Mouse (Mus musculus) lung, postnatal 36 days (tissue): ENCODE measurements around the gene Psmb2.

Experiments used
- DNase-seq: peaks from one replicate; pipeline ENCODE4 v3.0.0; 2022; ENCODE audit warnings: mixed read lengths

Psmb2 gene

GRCm38 (mm10) chr4:126732531-126733380, 55.3 kb downstream of the Psmb2 start:
- DNase-seq, result no peak

DNA sequence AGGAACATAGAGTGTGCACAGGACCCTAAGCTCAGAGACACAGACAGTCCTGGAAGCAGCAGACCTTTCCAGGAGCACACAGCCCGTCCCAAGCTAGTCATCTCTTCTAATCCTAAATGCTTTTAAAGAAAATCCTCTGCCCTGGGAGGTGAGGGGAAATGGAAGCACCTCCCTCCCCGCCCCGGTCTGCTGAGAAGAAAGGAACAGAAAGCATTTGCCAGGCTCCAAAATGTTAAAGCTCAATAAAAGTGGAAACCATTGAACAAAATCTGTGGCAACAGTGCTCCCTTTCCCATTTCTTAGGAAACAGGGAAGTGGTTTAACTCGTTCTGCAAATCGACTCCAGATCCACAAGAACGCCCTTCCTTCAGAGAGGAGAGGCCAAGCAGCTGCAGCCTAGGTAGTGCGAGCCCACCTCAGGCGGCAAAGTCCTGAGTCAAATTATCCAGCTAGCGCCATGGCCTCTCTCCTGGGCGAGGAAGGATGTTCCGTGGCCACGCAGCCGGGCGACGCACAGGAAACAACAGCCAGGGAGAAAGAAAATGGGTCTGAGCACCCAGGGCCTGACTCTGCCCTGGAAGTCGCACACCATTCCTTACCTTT, 56.7 kb downstream of the Psmb2 start:
- DNase-seq, result no peak

GRCm38 (mm10) chr4:126734700-126735381, 57.4 kb downstream of the Psmb2 start:
- DNase-seq, result no peak

DNA sequence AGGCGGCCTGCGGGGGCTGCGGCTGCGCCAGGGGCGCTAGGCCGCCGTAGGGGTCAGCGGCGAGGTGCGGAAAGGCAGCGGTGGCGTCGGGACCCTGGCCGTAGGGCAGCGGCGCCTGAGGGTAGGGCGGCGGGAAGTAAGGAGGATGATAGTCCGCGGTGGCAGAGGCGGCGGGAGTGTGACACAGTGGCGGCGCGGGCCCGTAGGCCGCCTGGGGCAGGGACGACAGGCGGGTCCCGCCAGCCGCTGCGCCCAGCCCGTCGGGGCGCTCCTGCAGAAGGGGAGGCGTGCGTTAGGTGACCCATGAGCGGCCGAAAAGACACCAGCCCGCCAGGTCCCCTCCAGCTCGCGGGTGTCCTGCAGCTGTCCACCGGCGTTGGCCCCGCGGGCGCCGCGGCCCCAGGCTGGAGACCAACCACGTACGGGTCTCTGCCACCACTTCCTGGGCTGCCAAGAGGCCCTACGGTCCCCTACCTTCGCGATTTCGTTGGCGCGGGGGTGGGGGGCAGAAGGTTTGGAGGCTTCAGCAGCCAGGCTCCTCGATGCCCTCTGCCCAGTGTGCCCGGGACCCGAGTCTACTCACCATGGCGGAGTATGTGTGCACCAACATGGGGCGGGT, 58.1 kb downstream of the Psmb2 start:
- DNase-seq, result no peak

GRCm38 (mm10) chr4:126736001-126736414, 58.6 kb downstream of the Psmb2 start, which contains the start of gene Tfap2e:
Gene Tfap2e (minus strand): TSS chr4:126736240.
- peak; percentile 24 for DNase-seq

GRCm38 (mm10) chr4:126739966-126740676, 62.7 kb downstream of the Psmb2 start:
- no peak for DNase-seq

GRCm38 (mm10) chr4:126741448-126741847, 64.0 kb downstream of the Psmb2 start:
- DNase-seq, result peak; percentile 84

DNA sequence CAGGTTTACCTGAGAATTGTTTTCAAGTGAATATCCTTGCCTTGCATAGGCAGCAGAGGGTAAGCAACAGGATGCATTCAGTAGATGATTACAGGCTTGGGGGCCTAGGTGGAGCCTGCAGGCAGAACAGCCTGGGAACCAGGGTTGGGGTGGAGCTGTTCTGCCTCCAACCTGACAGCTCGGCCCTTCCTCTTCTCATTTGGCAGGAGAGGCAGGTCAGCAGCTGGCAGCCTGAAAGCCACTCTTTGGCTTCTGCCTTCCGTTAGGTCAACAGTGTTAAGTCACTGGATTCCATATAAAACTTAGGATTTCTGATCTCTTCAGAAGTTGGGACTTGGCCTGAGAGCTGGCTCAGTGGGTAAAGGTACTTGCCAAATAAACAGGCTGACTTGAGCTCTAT, 65.5 kb downstream of the Psmb2 start:
- no peak for DNase-seq

DNA sequence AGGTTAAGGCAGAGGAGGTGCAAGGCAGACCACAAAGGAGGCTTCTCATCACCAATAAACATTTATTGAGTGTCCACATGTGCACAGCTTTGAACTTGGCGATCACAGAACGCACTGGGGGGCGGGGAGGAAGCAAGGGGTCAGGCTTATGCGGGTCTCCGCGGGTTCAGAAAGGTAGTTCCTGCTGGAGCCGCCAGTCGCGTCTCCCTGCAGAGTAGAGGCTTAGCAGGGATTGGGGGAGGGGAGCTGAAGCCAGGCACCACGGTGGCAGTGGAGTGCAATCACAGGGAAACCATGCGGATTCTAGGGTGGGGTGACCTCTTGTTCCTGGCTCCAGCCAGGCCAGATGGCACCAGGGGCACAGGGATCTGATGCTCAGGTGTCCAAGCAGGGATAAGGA, 66.3 kb downstream of the Psmb2 start:
- no peak for DNase-seq

DNA sequence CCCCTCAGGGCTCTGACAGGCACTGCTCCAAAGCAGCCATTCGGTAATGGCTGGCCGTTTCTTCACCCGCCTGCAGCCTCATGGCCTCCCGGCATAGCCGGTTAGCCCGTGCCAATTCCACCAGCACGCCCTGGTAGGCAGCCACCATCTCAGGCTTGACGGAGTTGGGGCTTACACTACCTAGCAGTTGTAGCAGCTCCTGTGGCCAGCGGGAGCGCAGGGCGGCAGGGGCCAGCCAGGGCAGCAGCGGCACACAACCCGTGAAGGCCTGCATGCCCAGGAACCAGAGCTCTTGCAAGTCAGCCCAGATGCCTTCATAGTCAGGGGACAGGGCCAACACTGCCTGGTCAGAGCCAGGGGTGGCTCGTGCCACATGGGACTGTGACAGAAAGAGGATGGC, 67.4 kb downstream of the Psmb2 start:
- no peak for DNase-seq

GRCm38 (mm10) chr4:126745506-126746193, 68.2 kb downstream of the Psmb2 start:
- peak; percentile 70 for DNase-seq

DNA sequence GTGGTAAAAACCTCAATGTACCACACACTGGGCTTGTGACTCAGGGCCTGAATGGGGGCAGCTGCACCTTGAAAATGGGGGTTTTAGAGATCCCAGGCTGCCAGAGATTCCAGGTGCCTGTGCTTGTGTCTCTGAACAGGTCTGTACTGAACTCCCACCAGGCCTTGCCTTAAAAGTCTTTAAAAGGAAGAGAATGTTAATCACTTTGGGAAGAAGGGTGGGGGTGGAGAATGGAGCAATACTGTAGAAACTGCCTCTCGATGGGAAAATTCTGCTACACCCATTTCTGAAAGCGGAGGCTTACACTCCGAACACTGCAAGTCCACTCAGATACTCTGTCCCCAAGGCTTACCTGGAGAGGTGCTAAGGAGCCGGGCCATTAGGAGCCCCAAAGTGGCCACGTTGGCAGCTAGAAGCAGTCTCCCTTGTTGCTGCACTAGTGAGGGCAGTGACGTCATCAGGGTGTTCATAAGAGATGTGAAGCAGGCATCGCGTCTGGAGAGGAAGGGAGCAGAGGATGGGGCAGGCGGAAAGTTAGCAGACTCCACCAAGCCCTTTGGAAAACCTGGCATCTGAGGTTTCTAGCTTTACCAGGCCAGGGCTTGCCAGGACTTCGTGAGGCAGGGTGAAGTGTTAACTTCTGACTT, 68.9 kb downstream of the Psmb2 start:
- DNase-seq, result no peak

DNA sequence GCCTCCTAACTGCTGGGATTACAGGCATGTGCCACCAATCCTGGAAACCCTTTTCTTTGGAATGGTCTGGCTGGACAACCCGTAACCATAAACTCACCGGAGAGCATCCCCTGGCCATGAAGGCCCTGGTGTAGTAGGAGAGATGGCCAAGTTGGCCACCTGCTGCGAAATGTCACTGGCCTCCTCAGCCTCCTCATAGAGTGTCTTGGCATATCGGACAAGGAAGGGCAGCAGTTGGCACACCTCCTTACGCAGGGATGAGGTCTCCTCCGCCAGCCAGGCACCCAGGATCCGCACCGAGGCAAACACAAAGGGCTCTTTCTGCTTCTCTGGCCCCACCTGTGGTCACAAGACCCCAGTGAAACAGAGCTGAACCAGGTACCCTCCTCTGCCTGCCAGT, 71.0 kb downstream of the Psmb2 start:
- no peak for DNase-seq

GRCm38 (mm10) chr4:126749553-126749952, 72.1 kb downstream of the Psmb2 start:
- DNase-seq, result no peak

DNA sequence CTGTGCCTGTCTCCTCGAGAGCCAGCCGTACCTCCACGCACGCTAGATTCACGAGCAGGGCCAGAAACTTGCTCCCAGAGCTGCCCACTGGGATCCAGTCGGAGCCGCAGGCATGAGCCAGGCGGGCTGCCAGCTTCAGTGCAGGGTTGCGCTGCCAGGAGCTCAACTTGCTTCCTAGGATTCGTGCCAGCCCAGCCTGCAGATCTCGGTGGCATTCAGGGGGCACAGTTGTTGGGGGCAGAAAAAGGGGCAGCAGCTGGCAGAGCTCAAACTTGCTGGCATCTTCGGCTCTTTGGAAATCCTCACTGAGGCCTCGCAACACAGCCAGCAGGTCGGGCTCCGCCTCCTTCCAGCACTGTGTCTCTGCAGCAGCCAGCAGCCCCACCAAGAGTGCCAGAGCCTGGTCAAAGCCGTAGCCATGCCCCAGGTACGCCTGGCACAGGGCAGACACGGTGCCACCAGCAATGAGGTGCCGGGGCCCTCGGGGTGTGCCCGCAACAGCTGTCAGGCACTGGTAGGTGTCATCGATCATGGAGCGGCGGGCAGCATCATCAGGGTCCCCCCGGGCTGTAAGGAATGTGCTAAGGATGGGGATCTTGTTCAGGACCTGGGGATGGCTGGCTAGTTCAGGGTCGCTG, 72.7 kb downstream of the Psmb2 start:
- DNase-seq, result no peak

DNA sequence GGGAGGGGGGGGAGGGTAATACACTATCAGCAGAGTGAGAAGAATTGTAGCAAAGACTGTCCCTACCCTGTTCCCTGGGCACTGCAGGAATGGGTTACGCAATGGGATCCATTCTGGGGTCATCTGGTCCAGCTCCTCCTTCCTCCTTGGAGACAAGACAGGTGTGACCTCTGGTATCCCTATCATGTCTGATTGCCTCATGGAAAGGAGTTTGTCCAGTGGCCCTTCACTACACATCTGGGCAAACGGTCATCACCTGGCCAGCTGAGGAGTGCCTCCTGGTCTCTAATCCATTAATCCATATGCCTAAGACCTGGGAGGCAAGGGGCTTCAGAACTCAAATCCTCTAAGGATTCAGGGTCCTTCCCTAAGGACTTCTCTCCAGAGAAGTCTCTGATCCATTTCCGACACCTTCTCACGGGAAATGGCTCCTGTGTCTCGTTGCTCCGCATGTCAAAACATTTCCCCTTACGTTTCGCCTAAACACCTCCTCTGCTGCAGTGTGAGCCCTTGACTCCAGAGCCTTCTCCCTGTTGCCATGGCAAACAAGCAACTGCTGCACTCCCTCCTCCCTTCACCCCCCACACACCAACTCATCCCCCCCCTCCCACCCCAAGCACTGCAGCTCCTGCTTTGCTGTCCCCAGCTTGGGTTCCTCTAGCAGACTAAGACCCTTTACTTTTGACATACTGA, 73.6 kb downstream of the Psmb2 start:
- DNase-seq, result no peak

GRCm38 (mm10) chr4:126751556-126752023, 74.2 kb downstream of the Psmb2 start:
- DNase-seq, result no peak

DNA sequence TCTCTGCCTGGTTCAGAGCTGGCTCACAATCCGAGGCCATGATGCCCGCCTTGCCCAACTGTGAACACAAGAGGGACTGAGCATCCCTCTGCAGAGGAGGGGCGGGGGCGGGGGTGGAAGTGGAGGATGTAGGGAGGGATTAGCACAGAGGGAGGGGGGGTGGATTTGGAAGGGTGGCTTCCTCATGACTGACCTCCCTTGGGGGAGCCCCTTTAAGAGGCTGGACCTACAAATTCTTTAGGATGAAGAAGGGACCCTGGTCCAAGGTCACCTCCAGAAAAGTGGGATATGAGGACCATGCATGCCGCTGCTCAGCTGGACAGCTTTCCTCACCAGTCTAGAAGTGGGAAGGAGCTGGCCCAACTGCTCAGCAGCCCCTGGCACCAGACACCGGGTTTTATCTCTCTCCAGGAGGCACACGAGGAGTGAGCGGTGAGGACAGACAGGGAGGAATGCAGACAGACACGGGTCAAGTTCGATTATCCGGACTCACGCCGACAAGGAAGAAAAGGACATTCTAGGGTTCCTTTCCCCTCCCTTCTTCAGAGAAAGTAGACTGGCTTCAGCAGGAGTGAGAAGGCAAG, 74.7 kb downstream of the Psmb2 start:
- no peak for DNase-seq

- no peak for DNase-seq
Measured at GRCm38 (mm10) chr4:126752608-126753141, 75.2 kb downstream of the Psmb2 start.
